ENCODE assay signal across 8 mouse cellular contexts in genomic region chr16:33184901-33185260, GRCm38 (mm10). TPM values are rescaled to one million over a fixed set of nuclear protein-coding genes. Genes with fewer than 3 reads are reported as not detected.
DNase-seq lines count a peak whose midpoint lies in the region; ATAC-seq and TF ChIP-seq lines count a peak whose summit lies in the region.

Osbpl11 (plus strand) TSS chr16:33185071.

- peak; percentile 93 for DNase-seq in ES-E14 (ENCODE audit: low read depth, low spot score)
- DNase-seq in cerebellum, adult 11-12 months = peak; percentile 93
- DNase-seq in heart, postnatal 36 days = peak; percentile 98
- peak; percentile 96 to 97 for DNase-seq in layer of hippocampus, adult 2 months (ENCODE audit: low spot score in 2 of 2)
- DNase-seq in lung, embryonic 14.5 days = peak; percentile 99
- peak; percentile 96 for DNase-seq in thymus, adult 2 months

- WGBS in forebrain, embryonic 16.5 days = under 1% methylated on average over 24 of the region's 27 CpGs
- 0% methylated on average over 24 of the region's 27 CpGs for WGBS in lung, embryonic 14.5 days
- under 1% methylated on average over 27 of the region's 27 CpGs for WGBS in olfactory bulb, adult 2 months
- WGBS in thymus, adult 2 months = under 1% methylated on average over 27 of the region's 27 CpGs

- peak within 1 kb of the TSS; percentile 83 to 100 for H3K4me3 ChIP-seq in ES-E14 (ENCODE audit: insufficient read depth in 1 of 2, low read depth in 1 of 2, low read length in 2 of 2, poor library complexity in 1 of 2, severe bottlenecking in 1 of 2)
- peak within 1 kb of the TSS; percentile 96 for H3K4me3 ChIP-seq in forebrain, embryonic 16.5 days (replicated peaks; ENCODE audit: low read length)
- peak within 1 kb of the TSS; percentile 67 for H3K4me3 ChIP-seq in layer of hippocampus, adult 2 months
- H3K4me3 ChIP-seq in lung, embryonic 14.5 days (ENCODE audit: low read depth, low read length) = peak within 1 kb of the TSS; percentile 92
- H3K4me3 ChIP-seq in olfactory bulb, adult 2 months (ENCODE audit: insufficient read depth, low read depth, low read length) = peak within 1 kb of the TSS; percentile 90
- H3K4me3 ChIP-seq in thymus, adult 2 months (ENCODE audit: control insufficient read depth, insufficient read depth, low read length) = peak within 1 kb of the TSS; percentile 93

- H3K9me3 ChIP-seq in ES-E14 (ENCODE audit: control insufficient read depth, insufficient read depth, low read depth, low read length) = no peaks in the 10 kb centered on the region
- no peaks in the 10 kb centered on the region for H3K9me3 ChIP-seq in forebrain, embryonic 16.5 days (ENCODE audit: control insufficient read depth, low read length)
- no peaks in the 10 kb centered on the region for H3K9me3 ChIP-seq in lung, embryonic 14.5 days (ENCODE audit: low read depth, low read length)

- no peaks in the 10 kb centered on the region for H3K27me3 ChIP-seq in forebrain, embryonic 16.5 days (replicated peaks; ENCODE audit: control insufficient read depth, insufficient read depth, low read length)
- H3K27me3 ChIP-seq in lung, embryonic 14.5 days (ENCODE audit: insufficient read depth, low read length) = no peaks in the 10 kb centered on the region
- no peaks in the 10 kb centered on the region for H3K27me3 ChIP-seq in thymus, adult 2 months (ENCODE audit: control insufficient read depth, insufficient read depth, low read length)

- no peak for TF ChIP-seq CTCF in layer of hippocampus, adult 2 months (conservative IDR thresholded peaks at IDR 0.05)
- no peak for TF ChIP-seq CTCF in lung, embryonic 14.5 days (IDR thresholded peaks at IDR 0.05; ENCODE audit: low read depth)
- no peak for TF ChIP-seq CTCF in olfactory bulb, adult 2 months (IDR thresholded peaks at IDR 0.05; ENCODE audit: insufficient read depth, low read depth, low read length)
- TF ChIP-seq CTCF in thymus, adult 2 months (IDR thresholded peaks at IDR 0.05; ENCODE audit: borderline replicate concordance, control insufficient read depth, extremely low read depth, insufficient read depth, low read length, poor library complexity) = peak; percentile 24; the same call in 1 of the 2 replicates

- peak; percentile 85 for TF ChIP-seq POLR2A in olfactory bulb, adult 2 months (IDR thresholded peaks at IDR 0.05; ENCODE audit: insufficient read depth, low read depth, low read length)
- peak; percentile 82 for TF ChIP-seq POLR2A in thymus, adult 2 months (IDR thresholded peaks at IDR 0.05; ENCODE audit: control insufficient read depth, extremely low read depth, insufficient read depth, low read length, poor library complexity)

- H3K27ac ChIP-seq in ES-E14 (ENCODE audit: insufficient read depth, low read depth, low read length, poor library complexity, severe bottlenecking) = no peak within 1 kb of the TSS
- H3K27ac ChIP-seq in forebrain, embryonic 16.5 days (ENCODE audit: low read length) = peak within 1 kb of the TSS; percentile 91
- H3K27ac ChIP-seq in layer of hippocampus, adult 2 months = peak within 1 kb of the TSS; percentile 98
- peak within 1 kb of the TSS; percentile 94 for H3K27ac ChIP-seq in lung, embryonic 14.5 days (ENCODE audit: low read depth)
- H3K27ac ChIP-seq in olfactory bulb, adult 2 months (ENCODE audit: insufficient read depth, low read depth, low read length) = peak within 1 kb of the TSS; percentile 84
- peak within 1 kb of the TSS; percentile 78 for H3K27ac ChIP-seq in thymus, adult 2 months (ENCODE audit: control insufficient read depth, insufficient read depth, low read length)

- H3K36me3 ChIP-seq in ES-E14 (ENCODE audit: control insufficient read depth, insufficient read depth, low read length, poor library complexity, severe bottlenecking) = no peaks in the 10 kb centered on the region
- H3K36me3 ChIP-seq in forebrain, embryonic 16.5 days (ENCODE audit: control insufficient read depth, insufficient read depth) = no peaks in the 10 kb centered on the region
- H3K36me3 ChIP-seq in lung, embryonic 14.5 days (ENCODE audit: insufficient read depth) = no peaks in the 10 kb centered on the region
- H3K36me3 ChIP-seq in thymus, adult 2 months (ENCODE audit: control insufficient read depth, insufficient read depth, low read length) = no peaks in the 10 kb centered on the region

- peak within 1 kb of the TSS; percentile 98 for H3K4me2 ChIP-seq in forebrain, embryonic 16.5 days (ENCODE audit: low read length)
- H3K4me2 ChIP-seq in lung, embryonic 14.5 days = peak within 1 kb of the TSS; percentile 98

- intact Hi-C loops in heart, postnatal 36 days (cut with DNase I) = loop anchor here (5.0 kb wide), 1 partner anchor 1837 kb away; the partner anchor contains the start of gene Hacd2

- peak within 1 kb of the TSS; percentile 87 for H3K9ac ChIP-seq in ES-E14 (ENCODE audit: insufficient read depth, low read depth, low read length, poor library complexity, severe bottlenecking)
- peak within 1 kb of the TSS; percentile 95 for H3K9ac ChIP-seq in forebrain, embryonic 16.5 days (replicated peaks; ENCODE audit: low read depth, low read length)
- H3K9ac ChIP-seq in lung, embryonic 14.5 days = peak within 1 kb of the TSS; percentile 97

- ATAC-seq in forebrain, embryonic 16.5 days = peak; percentile 97
- ATAC-seq in lung, embryonic 14.5 days (ENCODE audit: insufficient read depth) = peak; percentile 97

- in situ Hi-C loops in ES-E14 (cut with MboI; ENCODE audit: low sequenced_read_pairs in 2 of 2, unreplicated experiment in 2 of 2) = no loop called here

- H3K4me1 ChIP-seq in ES-E14 (ENCODE audit: control insufficient read depth in 2 of 2, insufficient read depth in 2 of 2, low read length in 2 of 2, poor library complexity in 1 of 2) = peaks cover 2 to 4% of the 10 kb centered on the region in 2 experiments; a peak in 2 of 4 replicates
- peaks cover 24% of the 10 kb centered on the region for H3K4me1 ChIP-seq in forebrain, embryonic 16.5 days (replicated peaks; ENCODE audit: control insufficient read depth, insufficient read depth, low read length)
- H3K4me1 ChIP-seq in lung, embryonic 14.5 days (ENCODE audit: insufficient read depth) = peaks cover 3% of the 10 kb centered on the region; the same call in 1 of the 2 replicates
- peaks cover 8% of the 10 kb centered on the region for H3K4me1 ChIP-seq in olfactory bulb, adult 2 months (ENCODE audit: control insufficient read depth, insufficient read depth, low read length)
- peaks cover 14% of the 10 kb centered on the region for H3K4me1 ChIP-seq in thymus, adult 2 months (replicated peaks; ENCODE audit: control insufficient read depth, insufficient read depth, low read length)

TF ChIP-seq in ES-E14, 5 proteins besides CTCF, POLR2A, EP300 and RAD21:
- TF ChIP-seq MAFK (IDR thresholded peaks at IDR 0.05; ENCODE audit: insufficient read depth, low read depth, low read length) (no peak), CHD2 (IDR thresholded peaks at IDR 0.05; ENCODE audit: low read depth, low read length) (no peak), HCFC1 (IDR thresholded peaks at IDR 0.05; ENCODE audit: borderline replicate concordance, insufficient read depth, low read length) (peak; percentile 88), ZC3H11A (IDR thresholded peaks at IDR 0.05; ENCODE audit: borderline replicate concordance, low read depth, low read length) (no peak), ZNF384 (IDR thresholded peaks at IDR 0.05; ENCODE audit: low read depth, low read length) (no peak)

RNA-seq across cellular contexts. Expression of gene Osbpl11, which starts in this region (rescaled TPM):
- 15.2 and 15.6 TPM in 2 replicates for total RNA-seq in ES-E14 (2012; rRNA removed)
- 16.7 and 18.1 TPM in 2 replicates for polyA plus RNA-seq in forebrain, embryonic 16.5 days (2015; fragmentation: Nextera tagmentation; extraction: Ambion mirVana)
- total RNA-seq in heart, postnatal 36 days (2021) = 10 to 100 TPM; 19.8 to 22.4 TPM
- total RNA-seq in layer of hippocampus, adult 2 months (2021) = 10 to 100 TPM; 18.2 to 18.3 TPM
- polyA plus RNA-seq in lung, embryonic 14.5 days (2014; fragmentation: Nextera tagmentation; extraction: Ambion mirVana) = 20.6 and 25.2 TPM in 2 replicates
- polyA plus RNA-seq in olfactory bulb, adult 2 months (2012; ENCODE audit: insufficient read depth, insufficient read length, low replicate concordance, missing spikeins) = not detected in 2 replicates
- polyA plus RNA-seq in thymus, adult 2 months (2012; rRNA removed) = 26.5 and 28.8 TPM in 2 replicates
